Mouse (Mus musculus): Measurements from ENCODE around the gene Atp7b. TPM values are rescaled to one million over a fixed set of nuclear protein-coding genes. Genes with fewer than 3 reads are reported as not detected.

Gene Atp7b
- 0.20 and 0.31 TPM in 2 replicates for polyA plus RNA-seq (2012; rRNA removed)

DNA sequence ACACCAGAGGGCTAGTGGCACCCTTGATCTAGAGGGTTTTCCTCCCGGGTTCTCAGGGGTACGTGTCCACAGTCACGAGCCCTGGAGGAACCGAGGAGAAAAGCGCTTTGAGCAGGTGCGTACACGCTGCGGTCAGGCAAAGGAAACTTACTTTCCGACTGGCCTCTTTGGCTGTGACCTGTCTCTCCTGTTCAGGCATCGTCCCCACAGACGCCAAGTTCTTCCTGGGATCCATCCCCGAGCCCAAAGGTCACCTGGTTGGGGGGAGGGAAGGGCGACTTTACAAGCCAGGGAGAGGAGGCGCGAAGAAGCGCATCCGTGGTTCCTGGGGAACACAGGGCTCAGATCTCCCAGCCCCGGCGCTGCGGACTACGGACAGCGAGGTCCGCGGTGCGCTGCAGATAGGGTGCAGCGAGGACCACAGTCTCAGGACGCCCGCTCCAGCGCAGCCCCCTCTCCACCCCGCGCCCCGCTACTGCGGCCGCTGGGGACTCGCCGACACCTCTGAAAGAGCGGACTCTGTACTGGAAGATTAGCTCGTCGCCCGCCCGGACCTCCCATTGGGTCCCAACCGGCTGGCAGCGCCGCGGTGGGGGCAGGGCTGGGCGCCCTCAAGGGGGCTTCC lies at the start of gene Atp7b:
Atp7b (minus strand) TSS at position 485 of the 625 bp plus-strand sequence.

DNA sequence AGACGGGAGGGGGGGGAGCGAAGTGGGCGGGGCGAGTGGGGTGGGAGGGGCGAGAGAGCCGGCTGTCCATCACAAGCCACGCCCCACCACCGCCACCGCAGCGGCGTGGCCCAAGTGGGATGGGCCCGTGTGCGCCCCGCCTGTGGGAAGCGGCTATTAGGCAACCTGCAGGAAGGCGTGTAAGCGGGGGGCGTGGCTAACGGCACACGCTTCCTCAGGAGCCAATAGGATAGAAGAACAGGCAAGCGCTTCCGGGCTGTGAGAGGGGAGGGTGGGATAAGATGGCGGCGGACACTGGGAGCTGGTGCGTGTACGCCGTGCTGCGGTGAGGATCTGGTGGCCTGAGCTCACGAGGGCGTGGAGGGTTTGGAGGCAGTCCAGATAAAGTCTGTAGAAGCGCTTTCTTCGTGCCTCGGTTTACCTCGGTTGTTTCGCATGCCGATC lies 363 bp upstream of the Atp7b start, which contains the start of gene Alg11:
Alg11 (plus strand) TSS at position 276 of the 444 bp plus-strand sequence.

DNA sequence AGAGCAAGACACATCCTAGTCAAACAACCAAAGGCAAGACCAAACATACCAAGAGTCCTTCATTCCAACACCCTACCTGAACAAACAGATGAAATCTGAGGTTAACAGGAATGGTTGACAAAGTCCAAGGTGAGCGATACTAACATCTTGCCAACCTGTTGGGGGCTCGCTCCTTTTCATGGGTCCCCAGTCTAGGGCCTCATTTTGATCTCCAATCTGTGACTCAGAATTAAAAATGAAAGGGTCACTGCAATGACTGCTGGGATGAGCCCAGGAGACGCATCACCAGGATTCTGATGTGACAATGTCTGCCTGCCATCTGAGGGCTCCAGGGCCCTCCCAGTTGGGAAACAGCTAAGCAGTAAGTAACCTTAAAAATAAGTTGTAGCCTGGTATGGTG lies 90.6 kb downstream of the Atp7b start, which contains the start of gene Ccdc70:
Ccdc70 (plus strand) TSS at position 301 of the 400 bp plus-strand sequence.

DNA sequence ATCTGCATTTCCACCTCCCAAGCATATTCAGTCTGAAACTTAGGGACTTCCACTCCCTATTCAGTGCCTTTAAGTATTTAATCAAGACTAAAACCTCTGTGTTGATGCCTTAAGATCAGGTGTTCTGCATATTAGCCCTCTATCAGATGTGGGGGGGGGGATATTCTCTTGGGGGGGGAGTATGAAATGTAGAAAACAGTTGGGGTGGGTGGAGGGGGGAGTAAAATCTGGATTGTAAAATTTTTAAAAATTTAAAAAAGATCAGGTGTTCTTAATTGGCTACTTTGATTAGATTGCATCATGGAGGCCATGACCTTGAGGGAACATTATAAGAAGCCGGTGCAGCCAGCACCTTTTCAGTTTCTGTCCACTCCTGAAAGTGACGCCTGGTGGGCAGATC lies 101.7 kb downstream of the Atp7b start, which contains the start of gene Fam90a1a:
Fam90a1a (plus strand) TSS at position 301 of the 400 bp plus-strand sequence.

GRCm38 (mm10) chr8:21946462-21946861 lies 113.6 kb downstream of the Atp7b start, which contains the start of gene Defb13:
Gene Defb13, plus strand, starts transcription at chr8:21946762.

Other genes with a start within 250 kb of the Atp7b start
- not detected in 2 replicates for gene Defb50, start 236.8 kb downstream of the Atp7b start, polyA plus RNA-seq (2012; rRNA removed)
- not detected in 2 replicates for gene Defb2, start 220.4 kb downstream of the Atp7b start, polyA plus RNA-seq (2012; rRNA removed)
- gene Defb10, start 201.4 kb downstream of the Atp7b start, polyA plus RNA-seq (2012; rRNA removed), result not detected in 2 replicates
- gene Defb9, start 174.9 kb downstream of the Atp7b start, polyA plus RNA-seq (2012; rRNA removed), result not detected in 2 replicates
- gene Defb11, start 153.9 kb downstream of the Atp7b start, polyA plus RNA-seq (2012; rRNA removed), result not detected in 2 replicates
- not detected in 2 replicates for gene Defb15, start 127.6 kb downstream of the Atp7b start, polyA plus RNA-seq (2012; rRNA removed)
- not detected in 2 replicates for gene Defb35, start 122.0 kb downstream of the Atp7b start, polyA plus RNA-seq (2012; rRNA removed)
- not detected in 2 replicates for gene Defb13, start 113.5 kb downstream of the Atp7b start, polyA plus RNA-seq (2012; rRNA removed)
- gene Fam90a1a, start 101.6 kb downstream of the Atp7b start, polyA plus RNA-seq (2012; rRNA removed), result 0.35 and 0.60 TPM in 2 replicates
- gene Ccdc70, start 90.5 kb downstream of the Atp7b start, polyA plus RNA-seq (2012; rRNA removed), result not detected in 2 replicates
- 3.5 and 4.8 TPM in 2 replicates for gene Alg11, start 416 bp upstream of the Atp7b start, polyA plus RNA-seq (2012; rRNA removed)
- 1.3 and 2.0 TPM in 2 replicates for gene Nek5, start 64.7 kb upstream of the Atp7b start, polyA plus RNA-seq (2012; rRNA removed)
- 0.88 and 1.4 TPM in 2 replicates for gene Nek3, start 106.1 kb upstream of the Atp7b start, polyA plus RNA-seq (2012; rRNA removed)
- gene Ckap2, start 125.5 kb upstream of the Atp7b start, polyA plus RNA-seq (2012; rRNA removed), result 2.8 and 3.6 TPM in 2 replicates
- 6.0 and 8.2 TPM in 2 replicates for gene Vps36, start 132.5 kb upstream of the Atp7b start, polyA plus RNA-seq (2012; rRNA removed)
- gene Thsd1, start 167.0 kb upstream of the Atp7b start, polyA plus RNA-seq (2012; rRNA removed), result 5.4 and 6.3 TPM in 2 replicates
- gene Tpte, start 223.1 kb upstream of the Atp7b start, polyA plus RNA-seq (2012; rRNA removed), result 0.06 TPM in 1 of 2 replicates, not detected in the other